ENCODE assay signal across 27 mouse cellular contexts in genomic region chr3:104403582-104403981, GRCm38 (mm10).
DNase-seq lines count a peak whose midpoint lies in the region; ATAC-seq lines count a peak whose summit lies in the region.
"Had no signal": no experiment of that assay in that cellular context is flagged by ENCODE, and none has a peak within 500 bp of the region (broad histone marks: within the 10 kb centered on the region; RNA-seq: fewer than 3 reads in every experiment).

No protein-coding gene starts in this region.

- 63% methylated on average over 4 of the region's 4 CpGs for WGBS in embryonic facial prominence, embryonic 14.5 days
- WGBS in embryonic facial prominence, embryonic 10.5 days, result 73% methylated on average over 4 of the region's 4 CpGs

- no peaks in the 10 kb centered on the region for H3K4me1 ChIP-seq in embryonic facial prominence, embryonic 14.5 days (ENCODE audit: control insufficient read depth, insufficient read depth, low read length)
- no peaks in the 10 kb centered on the region for H3K4me1 ChIP-seq in embryonic facial prominence, embryonic 10.5 days
- H3K4me1 ChIP-seq: embryonic facial prominence, embryonic 15.5 days; forebrain, embryonic 15.5 days; hindbrain, embryonic 15.5 days; intestine, embryonic 15.5 days; limb, embryonic 13.5 days; midbrain, embryonic 13.5 days; neural tube, embryonic 12.5 days had no signal

- no peak overlapping the region for H3K4me3 ChIP-seq in embryonic facial prominence, embryonic 14.5 days (ENCODE audit: low read depth, low read length)
- no peak overlapping the region for H3K4me3 ChIP-seq in embryonic facial prominence, embryonic 10.5 days
- H3K4me3 ChIP-seq: embryonic facial prominence, embryonic 15.5 days; forebrain, embryonic 15.5 days; heart, embryonic 10.5 days; hindbrain, embryonic 15.5 days; intestine, embryonic 15.5 days; limb, embryonic 13.5 days; liver, embryonic 13.5 days; midbrain, embryonic 13.5 days; neural tube, embryonic 12.5 days had no signal

- no peak overlapping the region for H3K4me2 ChIP-seq in embryonic facial prominence, embryonic 14.5 days (ENCODE audit: low read depth, low read length)
- H3K4me2 ChIP-seq: embryonic facial prominence, embryonic 15.5 days; forebrain, embryonic 15.5 days; hindbrain, embryonic 15.5 days; intestine, embryonic 15.5 days; limb, embryonic 13.5 days; liver, embryonic 13.5 days; midbrain, embryonic 13.5 days; neural tube, embryonic 12.5 days had no signal

- no peak overlapping the region for H3K9ac ChIP-seq in embryonic facial prominence, embryonic 14.5 days (ENCODE audit: low read depth, low read length)
- H3K9ac ChIP-seq: embryonic facial prominence, embryonic 15.5 days; forebrain, embryonic 15.5 days; hindbrain, embryonic 15.5 days; intestine, embryonic 15.5 days; limb, embryonic 13.5 days; liver, embryonic 13.5 days; midbrain, embryonic 13.5 days; neural tube, embryonic 12.5 days had no signal

- ATAC-seq in embryonic facial prominence, embryonic 14.5 days (ENCODE audit: low read depth), result no peak; the same call in 1 of the 2 replicates
- peak; percentile 85 to 86 for ATAC-seq in hematopoietic stem cell, adult 5-6 weeks (replicated peaks in 1 of 2; ENCODE audit: insufficient read depth in 1 of 2, low FRiP score in 2 of 2, low TSS enrichment in 1 of 2, low read depth in 1 of 2, poor library complexity in 2 of 2, severe bottlenecking in 2 of 2)
- ATAC-seq: forebrain, embryonic 15.5 days; intestine, embryonic 15.5 days; midbrain, embryonic 13.5 days had no signal

- H3K36me3 ChIP-seq in embryonic facial prominence, embryonic 14.5 days (ENCODE audit: control insufficient read depth, insufficient read depth, low read length), result no peaks in the 10 kb centered on the region
- no peaks in the 10 kb centered on the region for H3K36me3 ChIP-seq in embryonic facial prominence, embryonic 10.5 days (replicated peaks)
- H3K36me3 ChIP-seq: embryonic facial prominence, embryonic 15.5 days; forebrain, embryonic 15.5 days; heart, embryonic 10.5 days; hindbrain, embryonic 15.5 days; intestine, embryonic 15.5 days; limb, embryonic 13.5 days; liver, embryonic 13.5 days; midbrain, embryonic 13.5 days; neural tube, embryonic 12.5 days had no signal

- H3K27ac ChIP-seq in embryonic facial prominence, embryonic 14.5 days (replicated peaks; ENCODE audit: low read depth, low read length), result no peak overlapping the region
- no peak overlapping the region for H3K27ac ChIP-seq in embryonic facial prominence, embryonic 10.5 days (replicated peaks)
- H3K27ac ChIP-seq: embryonic facial prominence, embryonic 15.5 days; forebrain, embryonic 15.5 days; heart, embryonic 10.5 days; hindbrain, embryonic 15.5 days; intestine, embryonic 15.5 days; limb, embryonic 13.5 days; liver, embryonic 13.5 days; midbrain, embryonic 13.5 days; neural tube, embryonic 12.5 days had no signal

- no peaks in the 10 kb centered on the region for H3K9me3 ChIP-seq in embryonic facial prominence, embryonic 14.5 days (ENCODE audit: control insufficient read depth, low read length)
- no peaks in the 10 kb centered on the region for H3K9me3 ChIP-seq in embryonic facial prominence, embryonic 10.5 days
- H3K9me3 ChIP-seq: embryonic facial prominence, embryonic 15.5 days; forebrain, embryonic 15.5 days; heart, embryonic 10.5 days; hindbrain, embryonic 15.5 days; intestine, embryonic 15.5 days; limb, embryonic 13.5 days; liver, embryonic 13.5 days; midbrain, embryonic 13.5 days; neural tube, embryonic 12.5 days had no signal

- H3K27me3 ChIP-seq in embryonic facial prominence, embryonic 14.5 days (replicated peaks; ENCODE audit: control insufficient read depth, insufficient read depth, low read length), result no peaks in the 10 kb centered on the region
- H3K27me3 ChIP-seq in embryonic facial prominence, embryonic 10.5 days (replicated peaks; ENCODE audit: low read depth, poor library complexity, severe bottlenecking), result no peaks in the 10 kb centered on the region
- H3K27me3 ChIP-seq: embryonic facial prominence, embryonic 15.5 days; forebrain, embryonic 15.5 days; hindbrain, embryonic 15.5 days; intestine, embryonic 15.5 days; limb, embryonic 13.5 days; liver, embryonic 13.5 days; midbrain, embryonic 13.5 days; neural tube, embryonic 12.5 days had no signal

- peak; percentile 32 for DNase-seq in embryonic facial prominence, embryonic 14.5 days (ENCODE audit: low spot score)
- DNase-seq in embryonic facial prominence, embryonic 10.5 days (ENCODE audit: low spot score), result no peak
- peak; percentile 55 for DNase-seq in 416B (ENCODE audit: low read depth)
- peak; percentile 72 for DNase-seq in lung, postnatal 36 days
- no peak for DNase-seq in gastrocnemius, postnatal 4 days (ENCODE audit: low spot score in 2 of 2)
- no peak for DNase-seq in urinary bladder, postnatal 14 days (ENCODE audit: low spot score)
- no peak for DNase-seq in cerebellum, adult 11-12 months
- DNase-seq: adrenal gland, postnatal 25 days; cerebellum, adult 11 months; cerebellum, postnatal 25 days; embryo, embryonic 11 days; gastrocnemius, postnatal 14 days; heart, postnatal 4 days; kidney, adult 8-10 months; kidney, postnatal 14 days; liver, embryonic 13.5 days; retina, postnatal 1 day; thymus, postnatal 14 days had no signal

Comparison
In these comparisons a context has a peak if more than half of its experiments do, and no peak if none do; other contexts are left out.
1. DNase-seq: peak in embryonic facial prominence, embryonic 14.5 days (single experiment), 416B (single experiment) and lung, postnatal 36 days (single experiment); none in embryonic facial prominence, embryonic 10.5 days (single experiment), gastrocnemius, postnatal 4 days (0 of 2), urinary bladder, postnatal 14 days (single experiment) and cerebellum, adult 11-12 months (single experiment).